Mouse (Mus musculus) B cell, adult 67 days (primary cell): ENCODE measurements around the gene Olfr536. TPM values are rescaled to one million over a fixed set of nuclear protein-coding genes. Genes with fewer than 3 reads are reported as not detected.

ENCODE experiments used
- total RNA-seq, 2 experiments: library from RNA; stranded (reverse); gene quantifications; 4 replicates each; pipeline ENCODE4 v1.2.4; 2023

Gene Olfr536
- total RNA-seq = not detected

DNA sequence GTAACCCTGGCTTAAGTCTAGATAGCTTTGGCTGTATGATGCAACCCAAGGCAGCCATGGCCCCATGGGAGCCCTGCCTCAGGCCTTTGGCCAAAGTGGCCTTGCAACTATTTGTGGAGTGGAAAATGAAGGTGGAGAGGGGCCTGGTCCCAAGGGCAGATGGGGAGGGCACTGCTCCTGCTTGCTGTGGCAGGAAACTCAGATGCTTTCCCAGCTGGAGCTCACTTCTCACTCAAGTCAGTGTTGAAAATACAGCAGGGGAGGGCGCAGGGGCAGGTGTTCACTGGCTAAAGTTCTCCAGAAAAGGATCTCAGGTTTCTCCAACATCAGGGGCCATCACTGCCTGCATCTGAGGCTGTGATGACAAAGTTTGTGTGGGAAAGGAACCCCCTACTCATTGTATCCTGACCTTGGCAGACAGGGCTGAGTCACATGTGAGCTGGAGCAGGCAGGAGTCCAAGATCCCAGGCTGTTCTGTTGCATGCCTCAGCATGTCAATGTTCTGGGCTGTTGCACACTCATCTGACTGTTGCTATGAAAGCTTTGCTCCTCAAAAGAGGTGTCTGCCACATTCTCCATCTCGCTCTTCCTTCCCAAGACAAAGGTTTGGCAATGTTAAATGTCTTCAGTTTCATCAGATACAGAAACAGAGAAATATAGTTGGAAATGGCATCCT is at the start of gene Olfr536:
TSS of gene Olfr536 (minus strand) at position 51 of the 676 bp plus-strand sequence.

DNA sequence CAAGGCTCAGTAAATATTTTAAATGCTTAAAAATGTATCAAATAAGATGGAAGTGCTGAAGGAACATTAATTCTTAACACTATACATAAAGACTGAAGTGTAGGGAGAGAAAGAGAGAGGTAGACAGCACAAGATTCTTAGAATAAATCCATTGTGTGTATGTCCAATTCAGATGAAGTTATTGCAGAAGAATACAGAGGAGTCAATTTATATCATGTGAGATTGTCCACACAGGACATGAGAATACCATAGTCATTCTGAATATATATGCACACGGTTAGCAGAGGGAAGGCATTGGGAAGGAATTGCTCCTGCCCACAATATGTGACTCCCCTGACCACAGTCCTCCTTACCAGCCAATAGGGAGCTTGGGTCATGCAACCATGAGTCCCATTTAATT is 23.3 kb downstream of the Olfr536 start, which contains the start of gene Olfr535:
TSS of gene Olfr535 (plus strand) at position 301 of the 400 bp plus-strand sequence.

DNA sequence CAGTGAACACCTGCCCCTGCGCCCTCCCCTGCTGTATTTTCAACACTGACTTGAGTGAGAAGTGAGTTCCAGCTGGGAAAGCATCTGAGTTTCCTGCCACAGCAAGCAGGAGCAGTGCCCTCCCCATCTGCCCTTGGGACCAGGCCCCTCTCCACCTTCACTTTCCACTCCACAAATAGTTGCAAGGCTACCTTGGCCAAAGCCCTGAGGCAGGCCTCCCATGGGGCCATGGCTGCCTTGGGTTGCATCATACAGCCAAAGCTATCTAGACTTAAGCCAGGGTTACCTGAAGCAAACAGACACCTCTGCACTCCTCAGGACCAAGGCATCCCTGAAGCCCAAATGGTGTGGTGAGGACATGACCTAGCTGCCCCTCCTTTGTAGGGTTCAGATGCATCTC is 44.1 kb downstream of the Olfr536 start, which contains the start of gene Olfr533:
TSS of gene Olfr533 (plus strand) at position 301 of the 400 bp plus-strand sequence.

Other genes with a start within 250 kb of the Olfr536 start
- gene Olfr525, start 186.5 kb downstream of the Olfr536 start, total RNA-seq = not detected
- gene Olfr527, start 173.4 kb downstream of the Olfr536 start, total RNA-seq = not detected
- gene Olfr60, start 145.7 kb downstream of the Olfr536 start, total RNA-seq = not detected
- not detected for gene Olfr530, start 131.1 kb downstream of the Olfr536 start, total RNA-seq
- not detected for gene Olfr531, start 104.5 kb downstream of the Olfr536 start, total RNA-seq
- gene Olfr532, start 85.8 kb downstream of the Olfr536 start, total RNA-seq = not detected
- not detected for gene Olfr533, start 44.0 kb downstream of the Olfr536 start, total RNA-seq
- not detected for gene Olfr535, start 23.2 kb downstream of the Olfr536 start, total RNA-seq
- not detected for gene Olfr538, start 60.5 kb upstream of the Olfr536 start, total RNA-seq
- not detected for gene Olfr46, start 93.9 kb upstream of the Olfr536 start, total RNA-seq
- not detected for gene Olfr61, start 121.6 kb upstream of the Olfr536 start, total RNA-seq
- gene Olfr53, start 139.1 kb upstream of the Olfr536 start, total RNA-seq = not detected
- gene Olfr539, start 152.5 kb upstream of the Olfr536 start, total RNA-seq = not detected
- gene Olfr45, start 174.6 kb upstream of the Olfr536 start, total RNA-seq = not detected
- gene Olfr541, start 189.9 kb upstream of the Olfr536 start, total RNA-seq = not detected